Mouse (Mus musculus): Measurements from ENCODE around the gene 3830417A13Rik. TPM values are rescaled to one million over a fixed set of nuclear protein-coding genes. Genes with fewer than 3 reads are reported as not detected.

Gene 3830417A13Rik
- not detected for total RNA-seq (2021)
- long read RNA-seq, experiment 1: 0 reads
- long read RNA-seq, experiment 2: 0 reads

DNA sequence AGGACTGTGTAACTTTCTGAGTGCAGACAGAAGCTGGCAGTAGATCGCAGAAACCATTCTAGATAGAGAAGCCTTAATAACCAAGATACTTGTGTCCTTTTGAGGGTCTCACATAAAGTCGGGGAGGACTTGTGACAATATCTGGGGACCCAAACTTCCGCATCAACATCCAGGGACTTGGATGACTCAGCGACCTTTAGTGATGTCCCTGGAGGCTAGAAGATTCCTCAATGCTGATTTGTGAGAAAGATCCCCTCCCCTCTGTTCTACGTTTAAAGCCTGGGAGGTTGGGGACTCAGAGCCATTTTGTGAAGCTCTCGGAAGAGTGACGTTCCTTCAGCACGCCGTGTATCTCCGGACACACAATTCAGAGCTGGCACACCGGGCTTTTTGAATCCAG lies at the start of gene 3830417A13Rik:
Gene 3830417A13Rik (plus strand): TSS at position 301 of the 400 bp plus-strand sequence.
- DNase-seq (ENCODE audit: low spot score): no peak

DNA sequence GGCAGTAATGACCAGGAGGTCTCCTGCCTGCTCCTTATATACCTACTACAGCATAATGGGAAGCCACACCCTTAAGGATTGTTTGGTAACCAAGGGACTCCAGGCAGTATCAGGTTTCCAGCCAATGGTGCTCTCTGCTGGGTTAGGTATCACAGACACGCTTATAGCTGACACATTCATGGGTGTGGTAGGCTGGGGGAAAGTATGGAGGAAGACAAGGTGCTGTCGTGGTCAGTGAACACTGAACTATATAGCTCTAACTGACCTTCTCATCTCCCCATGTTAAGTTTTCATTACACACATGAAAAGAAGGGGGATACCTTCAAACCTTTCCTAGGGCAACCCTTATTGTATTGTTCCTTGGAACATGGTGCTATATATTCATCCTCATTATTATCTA lies 21.2 kb upstream of the 3830417A13Rik start, which contains the start of gene Gm6760:
Gene Gm6760 (minus strand): TSS at position 101 of the 400 bp plus-strand sequence.
- no peak for DNase-seq (ENCODE audit: low spot score)

DNA sequence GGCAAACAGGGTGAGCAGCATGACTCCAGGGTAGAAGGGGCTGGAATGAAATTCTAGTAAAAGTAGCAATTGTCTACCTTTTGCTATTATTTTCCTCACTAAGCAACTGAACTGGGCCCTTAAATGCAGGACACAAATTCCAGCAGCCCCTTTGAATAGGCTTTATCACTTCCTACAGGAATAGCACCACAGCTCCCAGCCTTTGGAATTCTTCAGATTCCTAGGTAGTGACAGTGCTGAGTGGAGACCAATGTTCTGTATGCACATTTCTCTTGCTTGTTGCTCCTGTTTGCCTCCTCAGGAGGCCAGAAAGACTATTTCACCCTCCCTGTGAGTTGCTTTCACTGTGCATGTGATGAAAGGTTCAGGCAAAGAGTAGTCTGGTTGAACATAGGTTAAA lies 7.9 kb downstream of the 3830417A13Rik start:
- DNase-seq (ENCODE audit: low spot score): no peak

Other genes with a start within 250 kb of the 3830417A13Rik start
- gene Gm6760, start 21.4 kb upstream of the 3830417A13Rik start, total RNA-seq (2021): not detected
- gene Slitrk4, start 103.4 kb downstream of the 3830417A13Rik start, total RNA-seq (2021): under 1 TPM; 0.14 to 0.28 TPM